Mouse (Mus musculus): ENCODE results near the gene Camk2d. TPM values are rescaled to one million over a fixed set of nuclear protein-coding genes. Genes with fewer than 3 reads are reported as not detected.

Gene Camk2d
- polyA plus RNA-seq, 1 experiment from 2014 or later: 42.6 TPM

DNA sequence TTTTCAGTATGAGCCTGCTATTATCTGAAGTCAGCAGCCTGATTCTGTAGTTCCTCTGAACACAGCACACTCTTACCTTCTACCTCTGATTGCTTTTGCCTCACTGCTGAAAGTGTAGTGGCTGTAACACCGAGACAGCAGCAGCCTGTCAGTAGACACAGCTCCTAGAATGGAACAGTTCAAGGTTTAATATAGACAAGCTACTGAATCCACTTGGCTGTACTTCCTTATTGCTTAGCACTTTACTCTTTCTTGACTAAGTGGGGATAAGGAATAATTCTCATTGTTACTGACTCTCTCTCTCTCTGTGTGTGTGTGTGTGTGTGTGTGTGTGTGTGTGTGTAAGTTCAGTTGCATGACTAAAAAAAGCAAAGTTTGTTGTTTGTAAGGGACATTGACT is 42.2 kb downstream of the Camk2d start:
- Histone ChIP-seq H3K9ac (ENCODE audit: low read depth, low read length) (no peak overlapping the region), H3K27me3 (replicated peaks; ENCODE audit: control insufficient read depth, insufficient read depth, low read length) (no peaks in the 10 kb centered on the region), H3K27ac (ENCODE audit: low read depth, low read length) (peak overlapping the region; percentile 74), H3K9me3 (ENCODE audit: control insufficient read depth) (no peaks in the 10 kb centered on the region), H3K4me3 (ENCODE audit: low read depth, low read length) (no peak overlapping the region), H3K36me3 (ENCODE audit: control insufficient read depth, insufficient read depth) (no peaks in the 10 kb centered on the region), H3K4me1 (replicated peaks; ENCODE audit: control insufficient read depth, insufficient read depth, low read length) (peaks cover 19% of the 10 kb centered on the region), H3K4me2 (replicated peaks; ENCODE audit: low read depth) (no peak overlapping the region)
- no peak for TF ChIP-seq CTCF (IDR thresholded peaks at IDR 0.05; ENCODE audit: low read depth)
- 24% methylated on average over 1 of the region's 1 CpGs for WGBS
- ATAC-seq: peak; percentile 87

DNA sequence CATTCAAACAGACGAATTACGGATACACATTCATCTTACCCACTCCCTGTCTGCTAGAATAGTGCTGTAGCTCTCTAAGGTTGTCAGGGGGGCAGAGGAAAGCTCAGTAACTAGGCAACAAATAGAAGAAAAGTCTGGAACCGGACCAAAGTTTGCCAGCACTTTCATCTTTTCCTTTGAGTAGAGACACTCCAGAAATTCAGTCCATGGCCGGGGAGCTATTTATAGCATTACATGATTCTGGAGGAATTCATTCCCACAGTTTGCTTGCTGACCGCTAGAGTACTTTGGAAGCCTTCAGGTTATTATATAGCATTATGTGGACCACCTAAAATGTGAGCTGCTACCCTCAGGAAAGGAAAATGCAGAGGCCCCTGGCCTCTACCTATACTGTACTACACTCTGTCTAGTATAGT is 43.0 kb downstream of the Camk2d start:
- H3K36me3 ChIP-seq (ENCODE audit: control insufficient read depth, insufficient read depth): no peaks in the 10 kb centered on the region
- H3K9ac ChIP-seq (ENCODE audit: low read depth, low read length): no peak overlapping the region
- no peaks in the 10 kb centered on the region for H3K27me3 ChIP-seq (replicated peaks; ENCODE audit: control insufficient read depth, insufficient read depth, low read length)
- no peak overlapping the region for H3K4me3 ChIP-seq (ENCODE audit: low read depth, low read length)
- H3K9me3 ChIP-seq (ENCODE audit: control insufficient read depth): no peaks in the 10 kb centered on the region
- ATAC-seq: no peak
- TF ChIP-seq CTCF (IDR thresholded peaks at IDR 0.05; ENCODE audit: low read depth): peak; percentile 16; the same call in 1 of the 2 replicates
- WGBS: 48% methylated on average over 5 of the region's 5 CpGs
- H3K4me2 ChIP-seq (replicated peaks; ENCODE audit: low read depth): peak overlapping the region; percentile 27
- peaks cover 25% of the 10 kb centered on the region for H3K4me1 ChIP-seq (replicated peaks; ENCODE audit: control insufficient read depth, insufficient read depth, low read length)
- peak overlapping the region; percentile 74 for H3K27ac ChIP-seq (ENCODE audit: low read depth, low read length)

DNA sequence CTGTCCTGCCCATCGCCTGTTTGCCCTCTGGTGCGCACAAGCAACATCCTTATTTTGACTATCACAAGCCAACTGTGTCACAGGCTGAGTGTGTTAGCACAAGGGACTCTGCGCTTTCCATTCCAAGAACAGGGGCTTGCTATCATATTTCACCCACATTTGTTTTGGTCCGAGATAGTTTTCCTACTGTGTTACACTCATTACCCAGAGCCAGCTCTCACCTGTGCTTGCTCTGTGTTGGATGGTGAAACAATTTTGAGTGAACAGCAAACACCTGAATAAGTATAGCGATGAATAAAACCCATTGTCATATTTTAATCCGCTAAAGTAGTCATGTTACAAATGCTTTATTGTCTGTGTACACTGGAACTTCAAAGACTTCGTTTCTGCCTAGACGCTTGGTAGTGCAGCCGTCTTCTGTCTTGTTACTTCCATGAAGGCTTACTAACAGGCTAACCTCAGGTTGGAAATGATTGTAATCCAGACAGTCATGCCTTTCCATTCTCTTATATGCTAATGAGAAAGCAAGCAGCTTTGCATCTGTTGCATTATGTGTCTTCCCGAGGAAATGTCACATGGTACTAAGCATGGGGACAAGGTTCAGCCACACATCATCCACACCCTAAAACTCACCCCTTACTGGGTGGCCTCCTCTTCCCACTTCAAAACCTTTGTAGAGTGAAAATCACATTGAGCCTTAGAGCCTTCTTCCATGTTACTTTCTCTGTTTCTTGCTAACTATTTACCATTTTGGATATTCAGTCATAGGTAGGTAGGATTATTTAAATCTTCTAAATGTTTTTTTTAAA is 44.5 kb downstream of the Camk2d start:
- Histone ChIP-seq H3K27me3 (replicated peaks; ENCODE audit: control insufficient read depth, insufficient read depth, low read length) (no peaks in the 10 kb centered on the region), H3K36me3 (ENCODE audit: control insufficient read depth, insufficient read depth) (no peaks in the 10 kb centered on the region), H3K9ac (ENCODE audit: low read depth, low read length) (no peak overlapping the region), H3K27ac (ENCODE audit: low read depth, low read length) (peak overlapping the region; percentile 65), H3K4me3 (ENCODE audit: low read depth, low read length) (no peak overlapping the region), H3K4me1 (replicated peaks; ENCODE audit: control insufficient read depth, insufficient read depth, low read length) (peaks cover 25% of the 10 kb centered on the region), H3K9me3 (ENCODE audit: control insufficient read depth) (no peaks in the 10 kb centered on the region), H3K4me2 (replicated peaks; ENCODE audit: low read depth) (no peak overlapping the region)
- no peak for TF ChIP-seq CTCF (IDR thresholded peaks at IDR 0.05; ENCODE audit: low read depth)
- peak; percentile 76 for ATAC-seq
- WGBS: 53% methylated on average over 10 of the region's 10 CpGs

DNA sequence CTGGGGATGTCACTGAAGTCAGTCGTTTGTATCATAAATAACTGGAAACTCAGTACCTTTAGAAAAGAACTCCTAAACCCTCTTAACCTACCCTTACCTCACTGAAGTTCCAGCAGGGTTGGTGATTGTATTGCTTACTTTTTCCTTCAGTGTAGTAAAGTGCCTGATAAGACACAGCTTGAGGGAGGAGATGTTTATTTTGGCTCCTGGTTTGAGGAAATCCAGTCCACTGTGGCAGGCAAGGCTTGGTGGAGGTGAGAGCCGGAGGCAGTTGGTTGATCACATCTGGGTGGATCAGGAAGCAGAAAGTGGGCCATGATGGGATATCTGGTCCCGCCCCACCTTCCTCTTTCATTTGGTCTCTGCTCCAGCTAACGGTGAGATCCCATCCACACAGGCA is 45.3 kb downstream of the Camk2d start:
- H3K27ac ChIP-seq (ENCODE audit: low read depth, low read length): peak overlapping the region; percentile 65
- no peak for TF ChIP-seq CTCF (IDR thresholded peaks at IDR 0.05; ENCODE audit: low read depth)
- H3K9ac ChIP-seq (ENCODE audit: low read depth, low read length): no peak overlapping the region
- no peaks in the 10 kb centered on the region for H3K27me3 ChIP-seq (replicated peaks; ENCODE audit: control insufficient read depth, insufficient read depth, low read length)
- H3K36me3 ChIP-seq (ENCODE audit: control insufficient read depth, insufficient read depth): no peaks in the 10 kb centered on the region
- peak overlapping the region; percentile 21; the same call in 1 of the 2 replicates for H3K4me2 ChIP-seq (replicated peaks; ENCODE audit: low read depth)
- H3K4me3 ChIP-seq (ENCODE audit: low read depth, low read length): no peak overlapping the region
- ATAC-seq: 0 out of 2 replicates have a peak, but pooled peaks have one; percentile 24
- 45% methylated on average over 4 of the region's 4 CpGs for WGBS
- no peaks in the 10 kb centered on the region for H3K9me3 ChIP-seq (ENCODE audit: control insufficient read depth)
- H3K4me1 ChIP-seq (replicated peaks; ENCODE audit: control insufficient read depth, insufficient read depth, low read length): peaks cover 25% of the 10 kb centered on the region

DNA sequence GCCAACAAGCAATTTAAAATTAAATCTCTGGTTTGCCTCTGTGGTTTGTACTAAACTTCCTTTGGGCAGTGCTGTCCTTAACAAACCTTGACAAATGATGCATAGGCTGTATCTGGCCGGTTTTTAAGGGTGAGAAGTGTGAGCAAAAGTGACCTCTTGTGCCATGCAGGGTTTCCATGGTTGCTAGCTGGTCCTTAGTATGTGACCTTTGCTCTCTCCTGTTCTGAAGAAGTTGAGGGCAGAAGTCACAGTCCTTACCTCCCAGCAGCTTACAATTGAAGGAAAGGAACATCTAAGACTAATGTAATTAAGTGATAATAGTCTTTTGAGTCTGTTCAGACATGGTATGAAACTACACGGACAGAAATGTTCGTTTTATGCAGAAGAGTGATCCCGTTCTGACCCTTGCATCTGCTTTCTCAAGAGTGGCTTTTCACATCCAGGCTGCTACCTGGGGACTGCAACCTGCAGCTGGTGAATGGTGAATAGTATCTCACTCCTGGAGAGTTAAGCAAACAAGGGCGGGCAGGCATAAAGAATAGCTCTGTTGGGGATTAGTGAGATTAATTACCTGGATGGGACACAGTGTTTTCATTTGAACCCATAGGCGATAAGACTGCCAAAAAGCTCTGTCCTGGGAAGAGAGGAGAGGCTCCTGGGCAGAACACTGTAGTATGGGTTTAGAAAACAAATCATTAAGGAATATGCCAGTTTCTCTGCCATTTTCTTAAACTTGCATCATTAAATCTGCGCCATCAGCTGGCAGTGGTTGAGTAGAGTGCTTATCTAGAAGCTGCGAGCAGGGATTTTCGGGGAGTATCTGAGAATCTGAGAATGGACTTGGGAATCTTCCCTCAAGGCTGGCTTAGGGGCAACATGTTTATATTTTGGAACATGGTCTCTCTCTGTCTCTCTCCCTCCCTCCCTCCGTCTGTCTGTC is 47.2 kb downstream of the Camk2d start:
- TF ChIP-seq CTCF (IDR thresholded peaks at IDR 0.05; ENCODE audit: low read depth): no peak
- no peak for ATAC-seq

DNA sequence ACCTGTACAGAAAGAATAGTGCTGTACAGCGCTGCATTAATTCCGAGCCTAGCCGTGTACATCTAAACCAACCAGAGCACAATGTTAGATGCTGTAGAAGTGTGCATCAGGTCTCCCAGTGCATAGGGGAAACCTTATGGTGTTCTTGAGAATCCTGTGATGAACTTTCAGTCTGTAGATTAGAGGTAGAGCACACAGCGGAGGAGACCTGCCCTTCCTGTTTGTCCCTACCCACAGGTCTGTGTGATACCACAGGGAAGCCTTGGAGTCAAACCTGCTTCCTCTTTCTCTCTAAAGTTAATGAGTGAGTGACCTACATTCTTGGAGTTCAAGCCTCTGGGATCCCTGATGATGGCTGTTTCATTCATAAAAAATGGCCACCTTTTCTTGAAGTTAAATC is 54.2 kb downstream of the Camk2d start:
- no peak overlapping the region for H3K9ac ChIP-seq (ENCODE audit: low read depth, low read length)
- no peak overlapping the region for H3K4me3 ChIP-seq (ENCODE audit: low read depth, low read length)
- H3K4me1 ChIP-seq (replicated peaks; ENCODE audit: control insufficient read depth, insufficient read depth, low read length): no peaks in the 10 kb centered on the region
- peak; percentile 70 for ATAC-seq
- no peaks in the 10 kb centered on the region for H3K9me3 ChIP-seq (ENCODE audit: control insufficient read depth)
- H3K27ac ChIP-seq (ENCODE audit: low read depth, low read length): no peak overlapping the region
- H3K27me3 ChIP-seq (replicated peaks; ENCODE audit: control insufficient read depth, insufficient read depth, low read length): no peaks in the 10 kb centered on the region
- no peaks in the 10 kb centered on the region for H3K36me3 ChIP-seq (ENCODE audit: control insufficient read depth, insufficient read depth)
- no peak for TF ChIP-seq CTCF (IDR thresholded peaks at IDR 0.05; ENCODE audit: low read depth)
- WGBS: 83% methylated on average over 4 of the region's 4 CpGs
- H3K4me2 ChIP-seq (replicated peaks; ENCODE audit: low read depth): no peak overlapping the region

More for the DNA sequence above, 47.2 kb downstream of the Camk2d start:
- Histone ChIP-seq H3K4me2 (replicated peaks; ENCODE audit: low read depth) (peak overlapping the region; percentile 42), H3K27ac (ENCODE audit: low read depth, low read length) (peak overlapping the region; percentile 46), H3K4me3 (ENCODE audit: low read depth, low read length) (no peak overlapping the region), H3K4me1 (replicated peaks; ENCODE audit: control insufficient read depth, insufficient read depth, low read length) (peaks cover 25% of the 10 kb centered on the region), H3K27me3 (replicated peaks; ENCODE audit: control insufficient read depth, insufficient read depth, low read length) (no peaks in the 10 kb centered on the region), H3K9me3 (ENCODE audit: control insufficient read depth) (no peaks in the 10 kb centered on the region), H3K36me3 (ENCODE audit: control insufficient read depth, insufficient read depth) (no peaks in the 10 kb centered on the region), H3K9ac (ENCODE audit: low read depth, low read length) (no peak overlapping the region)
- WGBS: 21% methylated on average over 10 of the region's 10 CpGs

Measured in intestine, postnatal 0 days (tissue).